Mouse (Mus musculus): Measurements from ENCODE around the gene Adal.

GRCm38 (mm10) chr2:121115418-121115817, 24.8 kb upstream of the Adal start:
- TF ChIP-seq CTCF (IDR thresholded peaks at IDR 0.05; ENCODE audit: control insufficient read depth, insufficient read depth, low read length) = no peak
- TF ChIP-seq POLR2A (IDR thresholded peaks at IDR 0.05; ENCODE audit: borderline replicate concordance, control insufficient read depth, low read depth, low read length) = no peak

Measured in bone marrow, adult 2 months (tissue).